Mouse (Mus musculus): ENCODE measurements around the gene Traf5.

The Traf5 gene

GRCm38 (mm10) chr1:192090689-192091567 is 1.4 kb downstream of the Traf5 start:
- DNase-seq, result peak in 1 of 2 experiments; percentile 15

DNA sequence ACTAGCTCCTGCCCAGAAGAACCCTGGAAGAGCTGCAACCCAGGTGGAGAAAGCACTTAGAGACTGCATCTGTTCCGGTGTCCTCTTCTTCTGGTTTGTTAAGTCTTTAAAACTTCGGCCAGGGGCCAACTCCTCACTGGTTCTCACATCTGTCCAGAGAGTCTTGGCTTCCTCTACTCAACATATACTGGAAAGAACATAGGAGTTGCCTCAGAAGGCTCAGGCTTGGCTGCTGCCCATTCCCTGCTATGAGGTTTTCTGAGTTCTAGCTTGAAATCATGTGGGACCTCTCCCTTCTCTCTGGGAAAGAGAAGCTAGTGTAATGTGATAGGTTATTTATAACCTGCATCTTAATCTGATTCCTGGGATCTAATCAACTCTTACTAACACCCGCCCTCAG is 2.1 kb downstream of the Traf5 start:
- DNase-seq, result no peak

GRCm38 (mm10) chr1:192089208-192090166 is 2.9 kb downstream of the Traf5 start:
- no peak for DNase-seq

DNA sequence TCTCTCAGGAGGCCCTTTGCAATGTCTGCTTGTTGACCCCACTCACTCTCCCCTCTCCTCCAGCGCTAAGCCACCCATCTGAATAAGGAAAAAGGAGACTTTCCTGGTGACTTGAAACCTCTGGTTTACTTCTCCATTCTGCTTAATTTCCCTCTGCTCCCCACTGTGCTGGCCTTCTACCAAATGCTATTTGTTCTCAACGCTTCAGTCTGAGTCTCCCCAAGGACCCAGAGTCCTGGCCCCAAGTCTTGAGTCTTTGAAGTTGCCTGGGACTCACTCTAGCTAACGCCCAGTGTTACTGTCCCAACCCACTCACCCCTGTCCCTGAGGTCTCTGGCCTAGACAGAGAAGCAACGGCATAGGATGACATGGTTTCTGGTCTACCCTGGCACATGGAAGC is 4.3 kb downstream of the Traf5 start:
- no peak for DNase-seq

- no peak for DNase-seq
Observed at GRCm38 (mm10) chr1:192087098-192087497, 5.3 kb downstream of the Traf5 start.

DNA sequence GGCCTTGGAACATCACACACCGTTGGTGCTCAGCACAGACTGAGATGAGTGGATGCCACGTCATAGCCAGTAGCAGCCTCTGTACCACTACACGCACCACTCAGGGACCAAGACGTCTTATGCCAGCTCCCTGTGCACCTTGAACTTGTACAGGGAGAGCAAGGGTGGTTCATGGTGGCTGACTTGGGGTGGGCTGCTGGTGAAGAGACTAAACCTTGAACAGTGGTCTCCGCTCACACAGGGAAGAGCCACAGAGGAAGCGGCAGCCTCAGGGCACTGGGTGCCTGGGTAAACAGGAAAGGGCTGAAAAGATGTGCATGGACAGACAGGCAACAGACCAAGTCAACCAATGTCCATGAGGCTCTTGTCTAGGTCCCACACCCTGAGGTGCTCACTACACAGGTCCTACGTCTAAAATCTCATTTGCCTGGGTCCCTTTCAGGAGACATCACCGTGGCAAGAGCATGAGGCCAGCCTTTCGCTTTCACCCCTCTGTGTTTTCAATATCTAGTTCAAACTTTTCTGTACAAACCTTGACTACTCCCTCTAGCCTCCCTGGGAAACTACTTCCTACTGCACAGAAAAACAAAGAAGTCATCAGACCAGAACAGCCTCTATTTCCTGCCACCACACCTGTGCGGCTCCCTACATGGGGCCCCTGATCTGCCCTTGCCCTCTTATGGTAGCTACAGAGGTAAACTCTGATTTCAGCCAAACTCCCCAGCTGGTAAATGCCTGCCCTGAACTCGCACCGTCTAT is 5.9 kb downstream of the Traf5 start:
- DNase-seq, result peak; percentile 40 to 60

DNA sequence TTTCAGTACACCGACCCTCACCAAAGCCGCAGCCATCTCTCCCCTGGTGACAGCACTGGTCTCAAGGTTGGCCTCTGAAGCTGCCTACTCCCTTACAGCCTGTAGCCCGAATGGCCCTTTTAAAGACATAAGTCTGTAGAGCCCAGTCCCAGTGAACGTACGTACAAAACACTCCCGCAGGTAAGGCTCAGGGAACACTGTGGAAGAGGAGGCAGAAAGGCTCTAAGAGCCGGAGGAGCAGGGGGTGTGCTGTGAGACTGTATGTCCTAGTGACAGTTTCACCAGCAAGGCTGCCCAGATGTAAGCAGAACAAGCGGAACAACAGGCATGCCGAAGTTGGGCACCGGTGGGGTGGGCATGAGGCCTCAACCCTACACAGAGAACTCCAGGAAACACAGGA is 7.1 kb downstream of the Traf5 start:
- no peak for DNase-seq

DNA sequence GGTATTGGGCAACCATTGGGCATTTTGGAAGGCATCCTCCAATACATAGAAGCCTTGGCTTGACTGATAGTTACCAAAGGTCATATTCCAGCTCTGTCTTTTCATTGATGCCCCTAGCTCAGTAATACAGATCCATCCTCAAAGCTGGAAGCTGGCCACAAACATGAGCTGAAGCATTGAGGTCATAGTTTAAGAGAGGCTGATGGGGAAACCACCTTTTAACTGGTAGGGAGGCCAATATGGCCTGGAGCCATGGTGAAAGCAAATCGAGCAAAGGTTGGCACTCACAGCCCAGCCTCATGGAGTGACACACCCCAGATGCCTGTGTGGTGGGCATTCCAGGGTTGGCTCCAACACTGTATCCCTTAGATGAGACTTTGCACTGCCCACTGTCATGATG is 9.7 kb downstream of the Traf5 start:
- DNase-seq, result no peak

DNA sequence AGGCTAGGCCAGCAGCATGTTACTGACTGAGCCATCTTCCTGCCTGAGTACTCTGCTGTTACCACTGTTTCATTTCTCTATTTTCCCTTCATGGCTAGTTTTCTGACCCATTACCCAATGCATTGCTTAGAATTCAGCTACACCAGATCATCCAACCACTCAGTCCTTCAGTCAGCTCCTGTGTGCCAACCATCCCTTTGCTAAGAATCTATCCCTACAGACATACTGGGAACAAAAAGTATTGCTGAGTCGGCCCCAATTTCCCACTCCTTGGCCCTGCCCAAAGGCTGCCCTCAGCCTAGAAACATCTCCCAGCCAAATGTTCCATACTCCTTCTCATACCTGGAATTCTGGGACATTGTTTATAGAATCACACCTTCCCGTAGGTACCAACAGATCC is 11.2 kb downstream of the Traf5 start:
- DNase-seq, result no peak

- DNase-seq, result no peak
Observed at GRCm38 (mm10) chr1:192079121-192079520, 13.2 kb downstream of the Traf5 start.

- peak; percentile 39 to 44 for DNase-seq
Observed at GRCm38 (mm10) chr1:192078406-192078805, 14.0 kb downstream of the Traf5 start.

DNA sequence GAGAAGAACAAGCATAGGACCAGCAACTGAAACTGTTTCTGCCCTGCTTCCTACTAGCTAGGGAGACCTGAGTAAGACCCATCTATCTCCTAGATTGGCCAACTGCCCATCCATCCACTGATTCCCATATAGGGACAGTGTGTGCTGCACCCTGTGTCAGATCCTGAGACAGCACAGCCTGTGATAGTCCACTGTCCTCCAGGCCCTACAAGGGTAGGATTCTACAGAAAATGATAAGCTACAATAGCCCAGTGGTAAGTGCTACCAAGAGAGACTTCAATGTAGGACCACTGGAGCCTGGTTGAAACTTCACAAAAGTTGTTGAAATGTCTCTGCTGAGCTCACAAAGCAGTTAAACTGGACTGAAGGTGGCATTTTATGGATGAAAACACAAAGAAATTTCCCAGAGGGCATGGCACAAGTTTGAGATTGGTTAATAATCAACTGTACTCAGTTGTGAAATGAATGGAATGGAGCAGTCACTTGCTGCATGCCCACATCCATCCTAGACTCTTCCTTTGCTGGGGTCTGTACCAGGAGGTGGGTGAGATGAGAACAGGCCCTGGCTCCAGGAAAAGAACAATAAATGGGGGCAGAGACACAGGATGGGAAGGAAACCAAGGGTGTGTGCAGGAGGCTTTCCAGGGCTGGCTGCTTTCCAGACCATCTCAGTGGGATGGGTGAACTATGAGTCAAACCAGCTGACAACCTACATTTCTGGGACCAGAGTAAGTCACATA is 15.4 kb downstream of the Traf5 start:
- DNase-seq, result no peak

DNA sequence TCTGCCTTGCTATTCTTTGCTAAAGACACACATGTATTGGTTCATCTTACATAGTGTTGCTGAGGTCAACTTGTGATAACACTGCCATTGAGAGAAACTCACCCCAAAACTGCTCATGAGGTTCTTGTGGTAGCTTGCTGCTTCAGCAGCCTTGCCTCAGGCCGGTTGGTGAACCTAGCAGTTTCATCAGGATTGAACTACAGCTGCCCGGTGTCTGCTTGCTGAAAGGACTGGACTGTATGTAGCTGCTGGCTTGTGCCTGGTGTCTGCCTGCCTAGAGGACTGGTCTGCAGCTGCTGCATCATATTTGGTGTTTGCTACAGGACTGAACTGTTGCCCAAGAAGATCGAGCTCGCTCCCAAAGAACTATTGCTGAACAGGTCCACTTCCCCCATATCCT is 16.3 kb downstream of the Traf5 start:
- DNase-seq, result no peak

DNA sequence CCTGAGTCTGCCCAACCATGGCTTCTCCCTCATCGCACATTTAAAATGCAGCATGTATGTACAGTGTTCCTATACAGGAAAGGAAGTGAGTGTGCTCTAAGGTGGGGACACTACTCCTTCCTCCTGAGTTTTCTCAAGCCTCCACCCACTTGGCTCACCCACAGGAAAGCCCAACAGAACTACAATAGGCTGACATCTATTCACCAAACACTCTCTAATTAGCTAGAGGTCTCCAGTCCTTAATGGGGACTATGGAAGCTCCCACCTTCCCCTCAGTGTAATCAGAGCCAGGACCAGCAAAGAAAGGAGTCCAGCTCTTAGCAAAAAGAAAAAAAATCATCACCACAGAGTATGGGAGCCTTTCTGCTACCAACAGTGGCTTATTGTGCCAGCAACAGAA is 17.5 kb downstream of the Traf5 start:
- DNase-seq, result no peak

DNA sequence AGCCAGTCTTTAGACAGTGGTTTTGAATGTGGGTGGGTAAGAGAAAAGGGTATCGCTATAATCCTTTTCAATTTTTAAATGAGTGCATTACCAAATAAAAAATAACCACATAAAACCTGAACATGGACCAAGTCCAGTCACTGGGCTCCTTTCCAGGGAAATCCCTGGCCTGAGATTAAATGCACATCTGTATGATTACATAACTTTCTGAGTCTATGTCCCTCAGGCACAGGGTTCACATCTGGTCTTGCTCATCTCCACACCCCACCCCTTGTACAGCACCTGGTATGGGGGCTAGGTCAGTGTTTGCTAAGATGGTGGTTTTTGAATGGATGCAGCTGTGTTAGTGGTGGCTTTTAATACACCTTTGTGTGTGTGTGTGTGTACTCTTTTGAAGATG is 19.9 kb downstream of the Traf5 start:
- no peak for DNase-seq

DNA sequence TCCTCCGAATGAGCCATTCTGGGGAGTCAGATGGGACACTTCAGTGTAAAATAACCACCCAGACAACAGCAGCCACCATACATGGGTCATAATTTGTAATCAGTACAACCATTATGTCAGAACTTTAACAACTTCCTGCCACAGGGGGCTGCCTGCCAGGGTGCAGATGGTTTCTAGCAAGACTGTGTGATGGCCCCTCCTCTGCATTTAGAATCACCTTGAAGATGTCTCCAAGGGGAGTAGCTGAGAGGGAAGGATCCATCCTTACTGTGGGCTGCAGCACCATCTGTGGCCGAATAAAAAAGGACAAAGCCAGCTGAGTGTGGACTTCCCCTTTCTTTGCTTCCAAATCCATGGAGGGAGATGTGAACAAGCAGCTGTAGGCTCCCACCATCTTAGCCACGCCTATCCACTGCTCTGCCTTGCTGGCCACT is 21.7 kb downstream of the Traf5 start:
- DNase-seq, result no peak

DNA sequence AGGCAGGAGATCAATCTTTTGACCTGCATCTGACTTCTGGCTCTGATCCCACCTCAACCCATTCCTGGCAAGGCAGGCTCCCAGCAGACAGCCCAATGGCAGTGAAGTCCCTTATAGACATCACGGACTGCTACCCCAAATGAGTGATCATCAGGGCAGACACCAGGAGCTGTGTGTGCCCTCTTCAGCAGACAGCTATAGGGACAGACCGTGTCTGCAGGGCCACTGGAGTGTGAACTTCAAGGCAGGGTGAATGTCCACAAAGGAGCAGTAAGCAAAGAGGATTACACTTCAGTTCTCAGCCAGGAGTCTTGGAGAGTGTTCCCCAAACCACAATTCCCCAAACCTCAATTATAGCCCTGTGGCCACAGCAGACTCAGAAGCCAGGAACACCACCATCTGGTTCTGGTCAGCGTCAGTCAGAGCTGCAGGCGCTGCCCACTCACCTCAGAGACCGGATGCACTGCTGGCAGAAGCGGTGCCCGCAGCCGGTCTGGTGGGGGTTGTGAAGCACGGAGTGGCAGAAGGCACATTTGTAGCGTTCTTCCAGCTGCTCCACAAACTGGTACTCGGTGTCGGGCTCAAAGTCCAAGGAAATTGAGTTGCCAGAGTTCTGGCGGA is 22.3 kb downstream of the Traf5 start:
- no peak for DNase-seq

DNA sequence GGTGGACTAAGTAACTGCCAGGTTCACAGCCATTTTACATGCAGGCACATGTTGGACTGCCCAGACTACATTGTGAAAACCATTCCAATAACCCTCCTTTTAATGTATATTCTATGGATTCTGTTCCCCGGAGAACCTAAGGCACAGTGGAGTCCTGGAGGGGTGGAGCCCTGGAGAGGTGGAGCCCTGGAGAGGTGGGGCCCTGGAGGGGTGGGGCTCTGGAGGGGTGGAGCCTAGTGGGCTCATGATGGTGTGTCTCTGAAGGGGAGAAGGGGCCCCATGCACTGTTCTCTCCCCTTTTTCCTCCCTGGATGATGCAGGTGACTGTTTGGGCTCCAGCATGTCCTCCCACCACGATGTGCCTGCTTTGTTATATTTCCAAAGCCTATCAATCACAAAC is 24.2 kb downstream of the Traf5 start:
- DNase-seq, result no peak

DNA sequence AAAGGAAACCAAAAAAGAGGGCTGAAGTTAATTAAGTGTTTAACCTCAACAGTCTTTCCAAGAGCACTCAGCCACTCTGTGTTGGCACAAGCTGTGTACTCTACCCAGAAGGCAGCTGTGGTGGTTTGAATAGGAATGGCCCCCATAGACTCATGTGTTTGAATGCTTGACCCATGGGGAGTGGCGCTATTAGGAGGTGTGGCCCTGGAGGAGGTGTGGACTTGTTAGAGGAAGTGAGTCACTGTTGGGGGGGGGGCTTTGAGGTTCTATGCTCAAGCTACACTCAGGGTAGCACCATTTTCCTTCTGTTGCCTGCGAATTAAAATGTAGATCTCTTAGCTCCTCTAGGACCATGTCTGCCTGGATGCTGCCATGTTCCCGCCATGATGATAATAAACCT is 25.4 kb downstream of the Traf5 start:
- DNase-seq, result no peak

DNA sequence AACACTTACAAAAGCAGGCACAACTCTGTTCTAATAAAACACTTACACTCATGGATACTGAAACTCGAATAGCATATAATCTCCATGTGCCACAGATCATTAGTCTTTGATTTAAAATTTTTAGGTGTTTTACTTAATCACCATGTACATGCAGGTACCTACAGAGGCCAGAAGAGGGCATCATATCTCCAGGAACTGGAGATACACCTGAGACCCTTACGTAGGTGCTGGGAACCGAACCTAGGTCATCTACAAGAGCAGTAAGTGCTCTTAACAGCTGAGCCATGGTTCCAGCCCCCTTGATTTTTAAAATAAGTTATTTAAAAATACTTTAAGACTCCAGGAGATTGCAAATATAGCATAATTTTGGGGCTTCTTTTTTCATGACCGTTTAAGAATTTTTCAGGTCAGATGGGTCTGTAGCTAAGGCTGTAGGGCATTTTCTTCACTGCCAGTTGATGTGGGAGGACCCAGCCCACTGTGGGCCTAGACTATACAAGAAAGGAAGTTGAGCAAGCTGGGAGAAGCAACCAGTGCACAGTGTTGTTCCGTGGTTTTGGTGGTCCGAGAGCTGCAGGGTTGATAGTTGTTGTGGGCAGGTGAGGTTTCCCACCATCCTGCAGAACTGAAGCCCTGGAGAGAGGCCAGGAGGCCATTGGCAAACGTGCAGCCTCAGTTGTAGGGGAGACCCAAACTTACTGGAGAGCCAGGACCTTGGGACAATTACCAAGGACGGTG is 29.0 kb downstream of the Traf5 start:
- DNase-seq, result no peak

DNA sequence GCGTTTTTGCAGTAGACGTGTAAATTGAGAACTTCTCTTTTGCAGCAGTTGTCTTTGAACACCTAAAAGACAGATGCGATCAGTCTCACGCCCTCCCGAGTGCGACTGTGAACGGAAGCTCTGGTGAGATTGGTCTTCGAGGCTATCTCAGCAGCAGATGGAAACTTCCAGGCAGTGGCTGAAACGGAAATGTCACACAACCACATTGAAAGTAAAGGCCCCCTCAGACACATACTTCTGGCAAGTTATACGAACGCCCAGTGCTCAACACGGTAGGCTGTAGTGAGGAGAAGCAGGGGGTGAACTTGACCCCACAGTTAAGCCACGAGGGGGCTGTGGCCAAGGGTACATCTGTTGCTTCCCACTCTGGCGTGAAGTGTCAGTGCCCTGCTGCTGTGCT is 29.7 kb downstream of the Traf5 start:
- DNase-seq, result no peak

All from thymus, postnatal 36 days (tissue).